Mouse (Mus musculus): ENCODE data around the gene Spx. TPM values are rescaled to one million over a fixed set of nuclear protein-coding genes. Genes with fewer than 3 reads are reported as not detected.

Spx gene
- total and polyA plus RNA-seq, 2 experiments from 2014 or later: 0.20 TPM; not detected in 1

DNA sequence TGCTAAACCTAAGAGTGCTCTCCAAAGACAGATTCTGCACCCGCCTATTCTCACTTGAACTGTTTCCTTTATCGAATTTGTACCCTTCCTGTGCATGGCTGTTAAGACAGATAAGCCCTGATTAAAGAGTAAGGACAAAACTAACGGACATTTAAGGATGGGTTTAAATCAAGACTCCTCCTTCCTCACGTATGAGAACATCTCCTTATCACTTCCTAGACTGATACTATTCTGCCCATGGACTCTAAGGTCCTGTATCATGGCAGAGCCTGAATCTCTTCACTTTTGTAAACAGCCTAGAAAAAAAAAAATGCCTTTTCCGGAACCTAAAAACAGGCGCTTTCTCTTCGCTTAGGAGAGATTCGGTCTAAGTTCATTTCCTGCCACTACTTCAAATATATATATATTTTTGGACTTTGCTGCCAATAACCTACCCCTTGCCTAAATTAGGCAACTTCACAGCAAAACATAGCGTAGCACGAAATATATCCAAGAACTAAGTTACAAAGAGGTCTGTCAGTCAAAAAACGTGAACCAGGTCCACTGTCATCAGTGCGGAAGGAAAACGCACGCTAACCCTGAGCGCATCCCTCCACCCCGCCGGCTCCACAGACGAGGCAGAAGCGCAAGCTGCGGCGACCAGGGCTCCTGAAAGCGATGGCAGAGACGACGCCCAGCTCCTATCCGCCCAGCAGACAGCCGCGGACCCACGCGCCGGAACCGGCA, 26.8 kb upstream of the Spx start:
- DNase-seq (ENCODE audit: low spot score) (no peak), ATAC-seq (ENCODE audit: insufficient read depth, low read depth) (peak; percentile 60)
- WGBS: 3% methylated on average over 31 of the region's 31 CpGs
- Histone ChIP-seq H3K4me3 (ENCODE audit: low read depth, low read length) (peak overlapping the region; percentile 99), H3K27ac (ENCODE audit: low read depth) (0 out of 2 replicates have a peak overlapping the region, but pooled peaks have one; percentile 32), H3K27me3 (ENCODE audit: control insufficient read depth, insufficient read depth, low read length) (no peaks in the 10 kb centered on the region), H3K4me2 (ENCODE audit: low read depth, low read length) (peak overlapping the region; percentile 99), H3K4me1 (ENCODE audit: control insufficient read depth, insufficient read depth) (peaks cover 5% of the 10 kb centered on the region; the same call in 1 of the 2 replicates), H3K36me3 (replicated peaks; ENCODE audit: control insufficient read depth, insufficient read depth, low read length) (no peaks in the 10 kb centered on the region), H3K9ac (replicated peaks; ENCODE audit: low read depth, low read length) (peak overlapping the region; percentile 95), H3K9me3 (replicated peaks; ENCODE audit: control insufficient read depth, low read length) (no peaks in the 10 kb centered on the region)
- no peak for TF ChIP-seq CTCF (IDR thresholded peaks at IDR 0.05; ENCODE audit: low read depth)
- no peak for TF ChIP-seq EP300 (IDR thresholded peaks at IDR 0.05; ENCODE audit: low read depth)

DNA sequence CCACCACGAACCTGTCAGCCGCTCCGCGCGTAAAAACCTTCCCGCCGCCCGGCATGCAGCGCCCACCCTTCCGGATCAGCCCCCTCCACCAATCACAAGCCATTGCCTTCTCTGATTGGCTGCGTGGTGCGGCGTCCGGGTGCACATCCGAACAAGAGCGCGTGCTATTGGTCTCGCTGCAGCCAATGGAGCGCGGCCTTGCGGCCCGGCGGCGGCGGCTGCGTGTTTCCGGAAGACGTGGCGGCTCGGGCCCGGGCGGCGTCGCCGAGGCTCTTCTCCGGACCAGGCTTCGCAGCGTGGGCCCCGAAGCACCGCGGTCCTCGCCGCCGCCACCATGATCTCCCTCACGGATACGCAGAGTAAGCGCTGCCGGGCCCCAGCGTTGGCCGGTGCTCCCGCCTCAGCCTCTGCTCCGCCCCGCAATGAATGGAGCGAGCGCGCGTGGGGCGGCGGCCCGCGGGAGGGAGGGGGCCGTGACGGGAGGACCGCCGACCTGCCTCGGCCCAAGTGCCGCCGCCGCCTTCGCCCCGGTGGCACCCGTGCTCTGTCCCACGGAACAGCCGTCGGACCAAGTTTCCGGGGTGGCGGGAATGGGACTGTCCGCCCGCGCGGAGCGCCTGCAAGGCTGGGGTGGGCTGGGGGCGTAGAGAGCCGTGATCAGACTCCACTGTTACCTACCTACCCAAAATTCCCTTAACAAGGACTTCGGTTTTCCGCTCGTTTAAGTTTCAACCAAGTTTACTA, 26.1 kb upstream of the Spx start, which contains the start of the genes Recql and Golt1b:
TSS of gene Recql (minus strand) at position 77 of the 744 bp plus-strand sequence.
TSS of gene Golt1b (plus strand) at position 211 of the 744 bp plus-strand sequence.
- under 1% methylated on average over 81 of the region's 87 CpGs for WGBS
- Histone ChIP-seq H3K9me3 (replicated peaks; ENCODE audit: control insufficient read depth, low read length) (no peaks in the 10 kb centered on the region), H3K4me3 (ENCODE audit: low read depth, low read length) (peak within 1 kb of the TSS; percentile 99), H3K4me2 (ENCODE audit: low read depth, low read length) (peak within 1 kb of the TSS; percentile 99), H3K27me3 (ENCODE audit: control insufficient read depth, insufficient read depth, low read length) (no peaks in the 10 kb centered on the region), H3K36me3 (replicated peaks; ENCODE audit: control insufficient read depth, insufficient read depth, low read length) (no peaks in the 10 kb centered on the region), H3K9ac (replicated peaks; ENCODE audit: low read depth, low read length) (peak within 1 kb of the TSS; percentile 95), H3K4me1 (ENCODE audit: control insufficient read depth, insufficient read depth) (peaks cover 5% of the 10 kb centered on the region; the same call in 1 of the 2 replicates), H3K27ac (ENCODE audit: low read depth) (peak within 1 kb of the TSS; percentile 74)
- DNase-seq (ENCODE audit: low spot score) (peak; percentile 95), ATAC-seq (ENCODE audit: insufficient read depth, low read depth) (peak; percentile 100)
- TF ChIP-seq CTCF (IDR thresholded peaks at IDR 0.05; ENCODE audit: low read depth) (no peak), EP300 (IDR thresholded peaks at IDR 0.05; ENCODE audit: low read depth) (peak; percentile 79; the same call in 1 of the 2 replicates)

DNA sequence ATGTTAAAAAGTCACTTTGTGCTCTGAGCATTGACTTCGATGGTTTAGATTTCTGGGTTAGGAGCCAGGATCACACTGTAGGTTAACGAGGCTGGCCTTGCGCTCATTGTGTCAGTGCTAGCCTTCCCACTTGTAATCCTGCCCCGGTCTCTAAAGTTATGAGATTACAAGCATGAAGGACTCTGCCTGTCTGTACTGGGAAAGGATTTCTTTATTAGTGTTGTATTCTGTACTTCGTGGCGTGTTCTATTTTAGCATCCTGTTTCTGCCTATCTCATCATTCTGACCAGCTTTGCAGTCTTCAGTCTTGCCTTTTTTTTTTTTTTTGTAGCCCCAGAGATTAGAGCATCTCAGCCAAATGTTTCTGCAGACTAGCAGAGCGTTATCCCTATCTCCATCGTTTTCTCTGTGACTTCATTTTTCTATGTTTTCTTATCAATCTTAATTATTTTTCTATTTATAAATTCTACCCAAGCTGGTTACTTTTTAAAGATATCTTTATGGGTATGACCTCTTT, 25.4 kb upstream of the Spx start:
- DNase-seq (ENCODE audit: low spot score) (no peak), ATAC-seq (ENCODE audit: insufficient read depth, low read depth) (no peak)
- peak overlapping the region; percentile 99 for H3K4me3 ChIP-seq (ENCODE audit: low read depth, low read length)
- H3K4me1 ChIP-seq (ENCODE audit: control insufficient read depth, insufficient read depth): peaks cover 5% of the 10 kb centered on the region; the same call in 1 of the 2 replicates
- H3K27me3 ChIP-seq (ENCODE audit: control insufficient read depth, insufficient read depth, low read length): no peaks in the 10 kb centered on the region
- no peaks in the 10 kb centered on the region for H3K9me3 ChIP-seq (replicated peaks; ENCODE audit: control insufficient read depth, low read length)
- no peak for TF ChIP-seq CTCF (IDR thresholded peaks at IDR 0.05; ENCODE audit: low read depth)
- no peak for TF ChIP-seq EP300 (IDR thresholded peaks at IDR 0.05; ENCODE audit: low read depth)
- peak overlapping the region; percentile 74; the same call in 1 of the 2 replicates for H3K27ac ChIP-seq (ENCODE audit: low read depth)
- 9% methylated on average over 8 of the region's 8 CpGs for WGBS
- no peaks in the 10 kb centered on the region for H3K36me3 ChIP-seq (replicated peaks; ENCODE audit: control insufficient read depth, insufficient read depth, low read length)
- peak overlapping the region; percentile 95 for H3K9ac ChIP-seq (replicated peaks; ENCODE audit: low read depth, low read length)
- H3K4me2 ChIP-seq (ENCODE audit: low read depth, low read length): peak overlapping the region; percentile 99

DNA sequence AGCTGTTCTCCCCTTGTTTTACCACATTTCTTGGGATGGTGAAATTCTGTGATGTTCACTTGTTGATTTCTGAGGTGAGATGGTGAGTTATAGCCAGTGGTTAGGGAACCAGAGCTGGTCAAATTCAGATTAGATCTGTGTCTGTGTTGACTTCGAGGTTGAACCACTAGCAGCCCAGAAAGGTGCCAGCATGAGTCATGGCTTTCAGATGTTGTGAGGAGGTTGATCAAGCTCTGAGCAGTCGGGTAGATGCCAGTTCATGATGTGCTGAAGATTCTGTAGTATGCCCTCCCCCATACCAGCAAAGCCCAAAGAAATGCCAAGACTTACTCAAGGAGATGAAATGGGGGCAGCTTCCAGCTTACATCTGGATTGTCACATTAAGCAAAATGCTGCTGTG, 24.1 kb upstream of the Spx start:
- Histone ChIP-seq H3K36me3 (replicated peaks; ENCODE audit: control insufficient read depth, insufficient read depth, low read length) (peaks cover 6% of the 10 kb centered on the region; the same call in 1 of the 2 replicates), H3K4me2 (ENCODE audit: low read depth, low read length) (no peak overlapping the region)

GRCm38 (mm10) chr6:142392312-142392711, 20.9 kb upstream of the Spx start:
- Histone ChIP-seq H3K36me3 (replicated peaks; ENCODE audit: control insufficient read depth, insufficient read depth, low read length) (peaks cover 30% of the 10 kb centered on the region), H3K9ac (replicated peaks; ENCODE audit: low read depth, low read length) (no peak overlapping the region), H3K4me1 (ENCODE audit: control insufficient read depth, insufficient read depth) (0 out of 2 replicates have a peak, but pooled peaks cover 5% of the 10 kb centered on the region), H3K27ac (ENCODE audit: low read depth) (no peak overlapping the region), H3K4me3 (ENCODE audit: low read depth, low read length) (no peak overlapping the region), H3K27me3 (ENCODE audit: control insufficient read depth, insufficient read depth, low read length) (no peaks in the 10 kb centered on the region), H3K9me3 (replicated peaks; ENCODE audit: control insufficient read depth, low read length) (no peaks in the 10 kb centered on the region), H3K4me2 (ENCODE audit: low read depth, low read length) (no peak overlapping the region)
- WGBS: 48% methylated on average over 5 of the region's 5 CpGs
- DNase-seq (ENCODE audit: low spot score) (no peak), ATAC-seq (ENCODE audit: insufficient read depth, low read depth) (no peak)
- TF ChIP-seq EP300 (IDR thresholded peaks at IDR 0.05; ENCODE audit: low read depth): no peak
- TF ChIP-seq CTCF (IDR thresholded peaks at IDR 0.05; ENCODE audit: low read depth): no peak

More for the DNA sequence above, 24.1 kb upstream of the Spx start:
- Histone ChIP-seq H3K9ac (replicated peaks; ENCODE audit: low read depth, low read length) (no peak overlapping the region), H3K27ac (ENCODE audit: low read depth) (no peak overlapping the region), H3K27me3 (ENCODE audit: control insufficient read depth, insufficient read depth, low read length) (no peaks in the 10 kb centered on the region), H3K9me3 (replicated peaks; ENCODE audit: control insufficient read depth, low read length) (no peaks in the 10 kb centered on the region), H3K4me3 (ENCODE audit: low read depth, low read length) (no peak overlapping the region), H3K4me1 (ENCODE audit: control insufficient read depth, insufficient read depth) (peaks cover 5% of the 10 kb centered on the region; the same call in 1 of the 2 replicates)
- TF ChIP-seq EP300 (IDR thresholded peaks at IDR 0.05; ENCODE audit: low read depth) (no peak), CTCF (IDR thresholded peaks at IDR 0.05; ENCODE audit: low read depth) (no peak)
- ATAC-seq (ENCODE audit: insufficient read depth, low read depth) (no peak), DNase-seq (ENCODE audit: low spot score) (no peak)
- WGBS: 69% methylated on average over 2 of the region's 2 CpGs

All from heart, postnatal 0 days (tissue).